ENCODE assay signal across 16 mouse cellular contexts in the genomic region with DNA sequence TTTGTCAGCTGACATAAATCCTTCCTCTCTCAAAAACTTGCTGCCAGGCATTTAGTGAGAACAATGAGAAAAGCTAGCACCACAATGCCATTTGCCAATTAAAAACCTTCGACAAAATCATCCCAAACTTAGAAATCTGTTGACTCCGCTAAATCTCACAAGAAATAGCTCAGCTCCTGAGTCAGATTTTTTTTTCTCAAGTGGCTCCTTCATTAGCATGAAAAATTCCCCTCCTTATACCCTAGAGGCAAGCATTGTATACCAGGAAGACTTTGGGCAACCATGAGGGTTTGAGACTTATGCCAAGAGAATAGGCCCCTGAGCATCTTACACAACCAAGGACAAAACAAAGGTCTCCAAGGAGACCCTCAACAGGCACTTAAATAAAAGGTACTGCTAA.
DNase-seq lines count a peak whose midpoint lies in the region; TF ChIP-seq lines count a peak whose summit lies in the region.
"Had no signal": no experiment of that assay in that cellular context is flagged by ENCODE, and none has a peak within 500 bp of the region (broad histone marks: within the 10 kb centered on the region; RNA-seq: fewer than 3 reads in every experiment).

No protein-coding gene starts in this region.

- peaks cover 0 to 21% of the 10 kb centered on the region in 2 experiments; a peak in 3 of 4 replicates for H3K4me1 ChIP-seq in CH12.LX (ENCODE audit: control insufficient read depth in 1 of 2, insufficient read depth in 2 of 2)

- TF ChIP-seq POLR2A in CH12.LX (IDR thresholded peaks at IDR 0.05; ENCODE audit: low read depth, low read length), result no peak

- H3K79me2 ChIP-seq in CH12.LX (replicated peaks; ENCODE audit: control insufficient read depth, extremely low read depth, insufficient read depth, poor library complexity, severe bottlenecking), result no peaks in the 10 kb centered on the region

- peak; percentile 40 for TF ChIP-seq EP300 in CH12.LX (IDR thresholded peaks at IDR 0.05; ENCODE audit: low read length)

- DNase-seq in CH12.LX (ENCODE audit: extremely low read depth), result peak; percentile 88
- DNase-seq in right cerebral cortex, adult 18-20 months, result no peak
- DNase-seq: adrenal gland, adult 2 months; adrenal gland, adult 8-10 months; adrenal gland, postnatal 10 days; adrenal gland, postnatal 14 days; adrenal gland, postnatal 25 days; adrenal gland, postnatal 36 days; B cell, adult 2 months; cerebellum, adult 11 months; cerebellum, adult 11-12 months; cerebellum, adult 18-20 months; cerebellum, adult 2 months; cerebellum, adult 8-10 months had no signal

- peaks cover 3% of the 10 kb centered on the region for H3K9me3 ChIP-seq in CH12.LX (replicated peaks; ENCODE audit: low read length)
- H3K9me3 ChIP-seq: G1E had no signal

- TF ChIP-seq RAD21 in CH12.LX (IDR thresholded peaks at IDR 0.05; ENCODE audit: low read depth, low read length), result no peak

- no peak overlapping the region for H3K27ac ChIP-seq in CH12.LX (ENCODE audit: insufficient read depth, low read depth)

- H3K9ac ChIP-seq in CH12.LX (ENCODE audit: insufficient read depth, low read depth), result no peak overlapping the region

- no peak overlapping the region for H3K4me3 ChIP-seq in CH12.LX (replicated peaks in 1 of 3; ENCODE audit: low read depth in 2 of 3, low read length in 2 of 3, poor library complexity in 1 of 3)

- 0 out of 2 replicates have a peak overlapping the region, but pooled peaks have one; percentile 27 for H3K4me2 ChIP-seq in CH12.LX (ENCODE audit: insufficient read depth, low read depth, poor library complexity, severe bottlenecking)

- H3K27me3 ChIP-seq in CH12.LX (replicated peaks), result no peaks in the 10 kb centered on the region
- H3K27me3 ChIP-seq: Patski had no signal

- no peak for TF ChIP-seq CTCF in CH12.LX (conservative IDR thresholded peaks at IDR 0.05 in 1 of 2, IDR thresholded peaks at IDR 0.05 in 1 of 2; ENCODE audit: low read depth in 2 of 2, low read length in 2 of 2)

- dilution Hi-C loops in CH12.LX (cut with MboI; ENCODE audit: extremely low pct_ligation_motif_present, extremely low pct_unique_long_range_greater_than_20kb, low sequenced_read_pairs), result no loop called here

- H3K36me3 ChIP-seq in CH12.LX (replicated peaks in 1 of 2; ENCODE audit: control insufficient read depth in 1 of 2, insufficient read depth in 1 of 2, low read length in 1 of 2), result no peaks in the 10 kb centered on the region
- H3K36me3 ChIP-seq: G1E had no signal

- in situ Hi-C loops in CH12.LX (cut with MboI; ENCODE audit: low pct_ligation_motif_present, low pct_unique_long_range_greater_than_20kb, low sequenced_read_pairs), result no loop called here

TF ChIP-seq in CH12.LX, 34 proteins besides CTCF, POLR2A, EP300 and RAD21:
- TF ChIP-seq CHD2 (IDR thresholded peaks at IDR 0.05; ENCODE audit: low read length) (no peak), USF1 (IDR thresholded peaks at IDR 0.05; ENCODE audit: low read depth, low read length) (no peak), IRF4 (IDR thresholded peaks at IDR 0.05; ENCODE audit: low read depth, low read length) (0 out of 2 replicates have a peak, but pooled peaks have one; percentile 11), MAZ (IDR thresholded peaks at IDR 0.05; ENCODE audit: low read depth, low read length) (no peak), TBP (conservative IDR thresholded peaks at IDR 0.05; ENCODE audit: low read depth, low read length) (0 out of 2 replicates have a peak, but pooled peaks have one; percentile 37), MYC (IDR thresholded peaks at IDR 0.05; ENCODE audit: low read depth, low read length) (0 out of 2 replicates have a peak, but pooled peaks have one; percentile 24), ZNF384 (IDR thresholded peaks at IDR 0.05; ENCODE audit: low read depth, low read length) (peak; percentile 95), ZMIZ1 (IDR thresholded peaks at IDR 0.05; ENCODE audit: low read depth, low read length) (no peak), NELFE (IDR thresholded peaks at IDR 0.05; ENCODE audit: low read depth, low read length) (no peak), HCFC1 (IDR thresholded peaks at IDR 0.05; ENCODE audit: low read depth, low read length) (0 out of 2 replicates have a peak, but pooled peaks have one; percentile 4), ELF1 (IDR thresholded peaks at IDR 0.05; ENCODE audit: low read depth, low read length) (peak; percentile 57), MAFK (IDR thresholded peaks at IDR 0.05; ENCODE audit: insufficient replicate concordance, low read length) (peak; percentile 57; the same call in 1 of the 2 replicates), TCF12 (IDR thresholded peaks at IDR 0.05; ENCODE audit: low read depth, low read length) (no peak), ETS1 (conservative IDR thresholded peaks at IDR 0.05; ENCODE audit: low read depth, low read length) (no peak), MXI1 (IDR thresholded peaks at IDR 0.05; ENCODE audit: low read depth, low read length) (0 out of 2 replicates have a peak, but pooled peaks have one; percentile 20), MEF2A (IDR thresholded peaks at IDR 0.05; ENCODE audit: borderline replicate concordance, low read depth, low read length) (peak; percentile 41; the same call in 1 of the 2 replicates), SIN3A (IDR thresholded peaks at IDR 0.05; ENCODE audit: low read length) (0 out of 2 replicates have a peak, but pooled peaks have one; percentile 18), UBTF (IDR thresholded peaks at IDR 0.05; ENCODE audit: low read depth, low read length) (no peak), BHLHE40 (IDR thresholded peaks at IDR 0.05; ENCODE audit: low read depth, low read length) (no peak), JUND (conservative IDR thresholded peaks at IDR 0.05; ENCODE audit: low read depth, low read length) (no peak), KAT2A (IDR thresholded peaks at IDR 0.05; ENCODE audit: insufficient replicate concordance, low read length) (no peak), CHD1 (IDR thresholded peaks at IDR 0.05; ENCODE audit: low read depth, low read length) (no peak), SMC3 (IDR thresholded peaks at IDR 0.05; ENCODE audit: low read depth, low read length) (no peak), NRF1 (IDR thresholded peaks at IDR 0.05; ENCODE audit: low read depth, low read length) (no peak), ZC3H11A (IDR thresholded peaks at IDR 0.05; ENCODE audit: low read depth, low read length) (no peak)
